Mouse (Mus musculus) layer of hippocampus, adult 9-10 months (tissue): Measurements from ENCODE around the gene Tceal7.
"Not testable (repeated sequence)": the region's sequence is repeated elsewhere in the genome, so short reads cannot be mapped to it uniquely, and the experiment has no call there.

Source experiments
- DNase-seq: peaks from one replicate; pipeline ENCODE4 v3.0.0; 2022; ENCODE audit warnings: low spot score

Tceal7 gene

DNA sequence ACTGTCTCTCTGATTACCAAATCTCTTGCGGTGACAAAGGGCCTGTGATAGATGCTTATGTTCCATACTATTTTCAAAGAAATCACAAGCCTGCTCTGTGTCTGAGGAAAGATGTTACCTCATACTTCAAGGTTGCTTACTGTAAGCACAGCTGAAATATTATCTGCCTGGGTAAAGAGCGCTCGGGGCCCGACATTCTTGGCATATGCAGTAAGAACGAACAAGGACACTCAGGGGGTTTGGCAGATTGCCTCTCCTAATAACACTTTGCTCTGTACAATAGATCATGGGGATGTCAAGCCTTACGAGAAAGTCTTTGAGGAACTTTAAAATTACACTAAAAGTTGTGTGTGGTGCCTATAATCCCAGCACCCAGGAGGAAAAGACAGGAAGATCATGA, 34.2 kb downstream of the Tceal7 start:
- DNase-seq = no peak

GRCm38 (mm10) chrX:136249671-136250070, 35.1 kb downstream of the Tceal7 start:
- DNase-seq = no peak

GRCm38 (mm10) chrX:136252023-136252729, 37.6 kb downstream of the Tceal7 start:
- no peak for DNase-seq

GRCm38 (mm10) chrX:136267720-136268119, 53.1 kb downstream of the Tceal7 start:
- DNase-seq = no peak

DNA sequence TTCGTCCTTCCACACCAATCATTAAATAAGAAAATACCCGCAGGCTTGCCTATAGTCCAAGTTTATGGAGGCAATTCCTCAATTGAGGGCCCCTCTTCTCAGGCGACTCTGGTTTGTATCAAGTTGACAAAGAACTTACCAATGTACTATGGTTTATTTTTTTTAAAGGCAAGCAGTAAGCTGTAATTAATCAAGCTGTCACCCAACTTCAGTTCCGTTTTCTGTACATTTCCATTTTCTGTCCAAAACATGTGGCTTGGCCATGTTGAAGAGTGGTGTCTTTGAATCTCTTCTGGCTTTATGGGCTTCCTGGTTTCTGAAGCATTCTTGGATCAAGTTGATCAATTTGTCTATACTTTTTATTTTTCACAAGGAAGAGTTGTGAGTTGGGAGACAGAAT, 53.6 kb downstream of the Tceal7 start:
- DNase-seq = no peak

- not testable (repeated sequence) for DNase-seq
Observed at GRCm38 (mm10) chrX:136269743-136270392, 55.3 kb downstream of the Tceal7 start, which contains the start of gene Bex3. Gene Bex3 (plus strand): TSS chrX:136270253.

DNA sequence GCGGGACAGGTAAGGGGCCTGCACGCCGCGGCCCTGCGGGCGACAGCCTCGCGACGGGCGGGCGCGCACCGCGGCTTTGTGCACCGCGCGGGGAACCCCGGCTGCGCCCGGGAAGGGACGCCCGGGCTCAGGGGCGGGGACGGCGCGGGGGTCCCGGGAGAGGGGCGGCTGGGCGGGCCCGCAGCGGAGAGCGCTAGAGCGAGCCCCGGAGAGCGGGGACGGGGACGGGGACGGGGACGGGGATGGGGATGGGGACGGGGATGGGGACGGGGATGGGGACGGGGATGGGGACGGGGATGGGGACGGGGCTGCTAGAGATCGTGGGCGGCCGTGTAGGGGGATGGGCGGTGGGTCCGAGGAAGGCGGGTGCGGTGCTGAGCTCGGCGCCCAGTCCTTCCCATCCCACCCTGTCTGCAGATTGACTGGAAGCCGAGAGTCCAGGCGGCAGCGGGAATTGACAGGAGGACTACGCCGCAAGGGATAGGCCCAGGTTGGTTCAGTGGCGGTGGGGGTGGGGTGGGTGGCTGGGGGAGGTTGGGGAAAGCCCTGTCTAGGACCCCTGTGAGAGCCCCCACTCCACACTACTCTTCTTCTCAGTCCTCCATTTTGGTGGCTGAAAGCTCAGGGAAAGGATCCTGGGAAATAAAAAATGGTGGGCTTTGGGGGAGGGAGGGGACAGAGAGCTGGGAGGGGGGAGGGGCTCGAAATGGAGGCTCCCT, 56.0 kb downstream of the Tceal7 start:
- DNase-seq = not testable (repeated sequence)

GRCm38 (mm10) chrX:136274542-136274941, 60.0 kb downstream of the Tceal7 start:
- no peak for DNase-seq

DNA sequence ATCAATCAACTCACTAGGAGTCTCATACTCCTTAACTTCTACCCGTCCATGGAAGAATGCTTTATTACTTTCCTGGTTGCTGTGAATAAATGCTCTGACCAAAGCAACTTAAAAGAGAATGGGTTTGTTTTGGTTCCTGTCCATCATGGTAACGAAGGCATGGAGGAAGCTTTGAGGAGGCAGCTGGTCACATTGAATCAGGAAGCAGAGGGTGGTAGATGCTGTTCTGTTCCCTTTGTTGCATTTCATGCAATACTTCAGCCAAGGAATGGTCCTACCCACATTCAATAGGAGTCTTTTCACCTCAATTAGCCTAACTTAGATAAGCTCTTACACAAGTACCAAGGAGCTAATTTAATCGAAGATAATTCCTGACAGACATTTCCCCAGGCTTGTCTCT, 60.8 kb downstream of the Tceal7 start:
- DNase-seq = no peak
